Mouse (Mus musculus): Measurements from ENCODE around the gene Shank3.

Shank3 gene

GRCm38 (mm10) chr15:89556401-89557178 is 57.2 kb downstream of the Shank3 start:
- in situ Hi-C loops (cut with MboI, MseI): loop anchor here (10.0 kb wide), 1 partner anchor 1632 kb away; no protein-coding TSS in a partner anchor

DNA sequence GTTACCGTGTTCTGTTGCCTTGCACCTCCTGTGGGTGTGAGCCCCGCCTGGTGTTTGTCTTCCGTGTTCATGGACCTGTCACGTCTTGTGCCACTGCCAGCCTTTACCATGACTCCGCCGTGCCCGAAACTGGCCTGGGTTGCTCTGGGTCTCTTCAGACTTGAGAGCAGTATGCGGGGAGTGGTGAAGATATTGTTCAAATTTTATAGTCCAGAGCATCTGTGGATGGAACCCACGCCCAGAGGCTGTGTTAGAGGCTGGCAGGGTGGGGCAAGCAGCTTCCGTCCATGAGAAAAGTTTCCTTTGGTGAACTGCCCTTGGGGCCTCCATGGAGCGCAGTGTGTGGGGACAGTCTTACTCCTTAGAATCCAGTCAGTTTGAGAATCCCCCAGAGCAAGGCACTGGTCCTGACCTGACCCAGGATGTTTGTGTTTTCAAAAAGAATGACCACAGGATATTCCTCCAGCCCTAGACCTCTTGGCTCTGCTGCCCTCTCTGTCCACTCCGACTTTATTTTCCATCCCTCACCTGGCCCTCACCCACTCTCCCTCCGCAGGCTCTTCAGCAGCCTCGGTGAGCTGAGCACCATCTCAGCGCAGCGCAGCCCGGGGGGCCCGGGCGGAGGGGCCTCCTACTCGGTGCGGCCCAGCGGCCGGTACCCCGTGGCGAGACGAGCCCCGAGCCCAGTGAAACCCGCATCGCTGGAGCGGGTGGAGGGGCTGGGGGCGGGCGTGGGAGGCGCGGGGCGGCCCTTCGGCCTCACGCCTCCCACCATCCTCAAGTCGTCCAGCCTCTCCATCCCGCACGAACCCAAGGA is 58.0 kb downstream of the Shank3 start:
- in situ Hi-C loops (cut with MboI, MseI): loop anchor here (10.0 kb wide), 1 partner anchor 1633 kb away; no protein-coding TSS in a partner anchor

GRCm38 (mm10) chr15:89557996-89558390 is 58.6 kb downstream of the Shank3 start:
- in situ Hi-C loops (cut with MboI, MseI): loop anchor here (10.0 kb wide), 1 partner anchor 1633 kb away; no protein-coding TSS in a partner anchor

- in situ Hi-C loops (cut with MboI, MseI): loop anchor here (10.0 kb wide), 1 partner anchor 1634 kb away; no protein-coding TSS in a partner anchor
These were observed 59.8 kb downstream of the Shank3 start for GRCm38 (mm10) chr15:89559202-89559731.

- in situ Hi-C loops (cut with MboI, MseI): no loop called here
These were observed 68.7 kb downstream of the Shank3 start, which contains the start of gene Acr for GRCm38 (mm10) chr15:89568114-89568513. Gene Acr (plus strand): TSS chr15:89568326.

DNA sequence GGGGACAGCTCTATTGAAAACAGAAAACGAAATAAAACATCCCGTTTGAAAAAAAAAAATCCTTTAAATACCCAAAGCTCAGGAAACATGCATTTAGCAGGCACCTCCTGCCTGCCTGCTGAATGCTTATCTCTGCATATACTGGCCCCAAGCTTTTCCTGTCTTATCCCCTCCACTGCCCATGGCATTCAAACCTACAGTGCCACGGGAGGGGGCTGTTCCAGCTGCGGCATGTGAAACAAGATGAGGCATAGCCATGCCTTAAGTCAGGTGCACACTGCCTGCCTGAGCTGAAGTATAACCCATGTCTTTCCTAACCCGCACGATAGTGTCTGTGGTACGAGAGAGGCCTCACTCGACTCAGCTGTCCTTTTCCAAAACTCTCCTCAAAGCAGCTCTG is 72.7 kb downstream of the Shank3 start:
- in situ Hi-C loops (cut with MboI, MseI): no loop called here

GRCm38 (mm10) chr15:89582494-89582893 is 83.1 kb downstream of the Shank3 start:
- in situ Hi-C loops (cut with MboI, MseI): no loop called here

DNA sequence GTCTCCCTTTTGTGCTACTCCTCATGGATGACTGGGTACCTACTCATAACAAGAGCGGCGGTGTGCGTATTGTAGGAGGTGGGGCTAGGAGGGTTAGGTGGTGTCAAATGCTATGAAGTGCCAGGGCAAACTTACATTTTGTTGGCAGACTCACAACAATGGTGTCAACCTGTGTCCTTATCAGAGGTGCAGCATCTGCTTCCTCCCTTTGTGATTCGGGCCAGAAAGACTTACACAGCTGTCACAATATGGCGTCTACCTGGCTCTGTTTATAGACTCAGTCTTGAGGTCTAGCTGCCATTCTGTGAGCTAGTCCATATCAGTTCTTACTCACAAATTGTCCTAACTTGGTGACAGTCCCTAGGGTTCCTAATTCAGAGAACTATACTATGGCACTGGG is 85.7 kb downstream of the Shank3 start:
- in situ Hi-C loops (cut with MboI, MseI): no loop called here

DNA sequence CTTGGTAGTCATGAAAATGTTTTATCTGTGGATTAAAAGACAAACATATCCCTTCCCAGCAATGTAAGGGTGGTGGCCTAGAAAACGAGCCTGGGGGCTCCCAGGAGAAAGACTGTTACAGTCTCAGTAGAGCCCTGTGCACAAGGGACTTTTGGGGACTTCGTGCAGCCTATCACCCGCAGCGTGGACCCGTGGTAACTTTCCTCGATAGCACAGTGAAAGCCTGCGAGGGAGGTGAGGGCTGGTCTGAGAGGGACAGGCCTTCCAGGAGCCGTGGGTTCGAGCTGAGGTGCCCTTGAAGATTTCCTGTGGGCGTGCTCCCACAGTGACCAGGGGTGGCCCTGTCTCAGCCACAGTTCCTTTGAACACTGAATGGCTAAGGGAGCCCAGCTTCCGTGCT is 86.2 kb downstream of the Shank3 start:
- in situ Hi-C loops (cut with MboI, MseI): no loop called here

DNA sequence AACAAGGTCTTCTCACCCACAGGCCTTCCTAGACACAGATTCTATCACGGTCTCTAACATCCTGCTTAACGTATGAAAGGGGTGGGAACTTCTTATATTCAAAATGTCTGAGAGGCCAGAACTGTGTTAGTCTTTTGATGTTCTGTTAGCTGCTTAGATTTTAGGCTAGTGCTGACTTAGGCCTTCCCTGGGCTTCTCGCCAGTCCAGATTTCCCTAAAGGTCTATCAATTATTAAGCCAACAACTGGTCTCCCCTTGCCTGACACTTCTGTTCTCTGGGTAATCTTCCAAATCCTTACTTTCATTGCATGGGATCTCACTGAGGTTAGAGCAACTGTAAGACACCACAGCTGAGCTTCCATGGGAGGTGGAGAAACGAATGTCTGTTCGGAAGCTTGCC is 89.7 kb downstream of the Shank3 start:
- in situ Hi-C loops (cut with MboI, MseI): no loop called here

DNA sequence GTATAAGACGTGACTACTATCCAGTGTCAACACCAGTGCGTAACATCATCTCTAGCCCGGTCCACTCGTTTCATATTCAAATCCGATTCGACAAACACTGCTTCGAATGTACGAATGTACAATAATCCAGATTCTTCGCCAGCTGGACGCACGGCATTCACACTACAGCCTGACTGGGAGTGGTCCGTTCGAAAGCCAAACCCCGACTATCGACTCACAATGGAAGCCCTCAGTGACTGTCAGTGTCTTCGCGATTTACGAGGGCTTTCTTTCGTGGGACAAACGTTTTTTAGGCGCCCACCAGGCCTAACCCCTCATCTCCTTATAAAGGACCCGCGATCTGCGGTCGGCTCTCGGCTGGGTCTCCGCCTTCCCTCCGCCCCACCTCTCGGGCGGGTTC is 91.9 kb downstream of the Shank3 start:
- in situ Hi-C loops (cut with MboI, MseI): no loop called here

- in situ Hi-C loops (cut with MboI, MseI): no loop called here
These were observed 92.5 kb downstream of the Shank3 start, which contains the start of gene Rabl2 for GRCm38 (mm10) chr15:89591723-89592455. Gene Rabl2 (minus strand): TSS chr15:89591923.

DNA sequence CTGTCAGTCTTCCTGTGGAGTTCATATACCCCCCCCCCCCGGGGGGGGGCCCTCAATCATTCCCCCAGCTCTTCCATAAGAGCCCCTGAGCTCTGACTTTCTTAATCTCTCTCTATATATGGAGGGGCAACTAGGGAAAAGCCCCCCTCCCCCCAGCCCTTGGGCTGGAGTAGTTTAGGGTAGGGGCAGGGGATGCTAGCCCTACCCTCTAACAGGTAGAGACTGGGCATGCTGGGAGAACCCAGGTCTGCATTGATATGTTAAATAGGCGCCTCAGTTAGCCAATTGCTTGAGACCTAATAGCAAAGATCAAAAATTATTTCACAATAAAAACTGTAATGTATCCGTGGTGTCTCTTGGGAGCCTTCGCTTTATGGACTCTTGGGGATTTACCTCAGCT is 93.1 kb downstream of the Shank3 start:
- in situ Hi-C loops (cut with MboI, MseI): no loop called here

DNA sequence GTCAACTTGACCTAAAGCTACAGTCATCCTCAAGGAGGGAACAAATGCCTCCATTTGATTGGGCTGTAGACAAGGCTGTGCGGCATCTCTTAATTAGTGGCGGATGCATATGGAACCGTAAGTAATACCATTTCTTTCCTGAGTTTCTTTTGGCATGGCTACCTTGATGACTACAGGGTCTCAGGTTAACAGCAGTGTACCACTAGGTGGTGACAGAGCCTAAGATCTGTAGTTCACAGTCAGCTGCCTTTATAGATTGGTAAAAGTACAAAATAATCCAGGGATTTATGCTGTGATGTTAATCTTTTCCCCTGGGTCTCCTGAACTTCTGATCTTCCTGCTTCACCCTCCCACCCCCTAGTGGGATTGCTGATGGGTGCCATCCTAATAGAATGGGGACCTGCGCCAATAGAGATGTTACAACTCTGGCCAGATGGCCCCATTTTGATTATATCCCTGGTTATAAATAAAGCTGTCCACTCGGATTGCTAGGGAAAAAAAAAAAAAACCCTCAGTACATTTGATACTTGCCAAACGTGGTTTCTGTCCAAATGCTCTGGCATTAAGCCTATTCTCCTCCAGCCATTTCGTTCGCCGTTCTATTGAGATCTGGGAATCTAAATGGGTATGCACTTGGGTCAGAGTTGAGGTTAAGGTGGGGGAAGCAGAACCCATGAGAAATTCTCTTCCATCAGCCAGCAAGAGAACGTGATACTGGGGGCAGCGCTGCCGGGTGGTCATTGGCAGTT is 106.6 kb downstream of the Shank3 start:
- in situ Hi-C loops (cut with MboI, MseI): no loop called here

GRCm38 (mm10) chr15:89607480-89607879 is 108.1 kb downstream of the Shank3 start:
- in situ Hi-C loops (cut with MboI, MseI): no loop called here

- in situ Hi-C loops (cut with MboI, MseI): no loop called here
These were observed 108.5 kb downstream of the Shank3 start for GRCm38 (mm10) chr15:89607888-89608287.

Data from T-helper 1 cell (primary cell).